Comparison of ENCODE assay signal across 17 mouse cellular contexts in the genomic region with DNA sequence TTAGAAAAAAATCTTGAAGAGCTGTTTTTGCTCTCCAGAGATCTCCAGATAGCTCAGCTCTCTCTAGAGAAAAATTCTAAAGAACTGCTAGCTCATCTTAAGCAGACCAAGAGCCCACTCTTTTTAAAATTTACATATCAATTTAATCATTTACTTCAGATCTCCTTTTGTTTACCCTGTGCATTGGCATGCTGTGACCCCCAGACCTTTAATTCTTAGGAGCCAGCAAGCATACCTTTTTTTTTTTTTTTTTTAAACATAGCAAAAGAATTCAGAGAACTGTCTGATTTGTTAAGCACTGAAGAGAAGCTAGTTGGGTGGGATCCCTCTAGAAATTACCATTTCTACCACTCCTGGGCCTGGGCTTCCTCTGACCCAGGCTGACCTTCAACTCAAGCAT.
"Had no signal": no experiment of that assay in that cellular context is flagged by ENCODE, and none has a peak within 500 bp of the region (broad histone marks: within the 10 kb centered on the region; RNA-seq: fewer than 3 reads in every experiment).

No protein-coding gene starts in this region.

- H3K9ac ChIP-seq: neural tube, embryonic 12.5 days; neural tube, embryonic 13.5 days; neural tube, embryonic 15.5 days; stomach, embryonic 15.5 days had no signal

- H3K4me1 ChIP-seq: neural tube, embryonic 12.5 days; neural tube, embryonic 13.5 days; neural tube, embryonic 15.5 days; stomach, embryonic 15.5 days had no signal

- H3K36me3 ChIP-seq: neural tube, embryonic 12.5 days; neural tube, embryonic 13.5 days; neural tube, embryonic 15.5 days; stomach, embryonic 15.5 days had no signal

- H3K4me3 ChIP-seq: neural tube, embryonic 12.5 days; neural tube, embryonic 13.5 days; neural tube, embryonic 15.5 days; stomach, embryonic 15.5 days had no signal

- H3K9me3 ChIP-seq: neural tube, embryonic 12.5 days; neural tube, embryonic 13.5 days; neural tube, embryonic 15.5 days; stomach, embryonic 15.5 days had no signal

- H3K27ac ChIP-seq: neural tube, embryonic 12.5 days; neural tube, embryonic 13.5 days; neural tube, embryonic 15.5 days; stomach, embryonic 15.5 days; stomach, postnatal 0 days had no signal

- DNase-seq: retina, postnatal 1 day; right cerebral cortex, adult 18-20 months; right cerebral cortex, postnatal 14 days; right cerebral cortex, postnatal 25 days; right cerebral cortex, postnatal 4 days; spleen, adult 18-20 months; thymus, adult 18-20 months; thymus, adult 2 months; thymus, postnatal 14 days; thymus, postnatal 25 days; thymus, postnatal 36 days; thymus, postnatal 4 days had no signal
